Mouse (Mus musculus): ENCODE measurements around the gene Dnaja4. TPM values are rescaled to one million over a fixed set of nuclear protein-coding genes. Genes with fewer than 3 reads are reported as not detected.
"Not testable (repeated sequence)": the region's sequence is repeated elsewhere in the genome, so short reads cannot be mapped to it uniquely, and the experiment has no call there.

Dnaja4 gene
- total and polyA plus RNA-seq, 3 experiments, result 39.1 to 85.5 (median 81.9) TPM

DNA sequence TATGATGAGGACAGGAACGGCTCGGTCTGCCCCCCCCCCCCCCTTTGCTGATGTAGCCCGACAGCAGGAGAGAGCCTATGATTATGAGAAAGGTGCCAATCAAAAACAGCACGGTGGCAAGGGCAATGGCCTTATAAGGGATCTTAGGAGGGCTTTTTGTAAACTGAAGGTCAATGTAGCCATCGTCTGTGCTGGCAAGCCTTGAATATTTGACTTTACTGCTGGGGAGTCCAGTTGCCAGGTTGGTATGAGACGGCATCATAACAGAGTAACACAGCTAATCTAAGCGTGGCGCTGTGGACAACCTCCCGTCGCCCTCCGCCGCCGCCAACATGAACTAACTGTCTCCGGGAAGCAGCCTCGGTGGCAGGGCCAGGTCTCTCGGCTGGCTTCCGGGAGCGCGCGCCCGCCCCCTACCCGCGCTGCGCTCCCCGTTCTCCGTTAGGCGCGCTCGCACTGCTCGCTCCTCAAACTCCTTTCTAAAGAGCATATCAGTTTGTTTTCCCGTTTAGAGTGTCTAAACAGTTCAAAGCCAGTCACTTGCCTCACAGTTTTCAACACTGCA, 7.3 kb upstream of the Dnaja4 start:
- H3K79me2 ChIP-seq (replicated peaks; ENCODE audit: control insufficient read depth, insufficient read depth, low read length); intact Hi-C loops (cut with DNase I); H3K27me3 ChIP-seq (ENCODE audit: control insufficient read depth, insufficient read depth, low read length); H3K36me3 ChIP-seq (ENCODE audit: control insufficient read depth, insufficient read depth, low read length); H3K27ac ChIP-seq; H3K4me1 ChIP-seq (ENCODE audit: control insufficient read depth, insufficient read depth, low read length): not testable (repeated sequence)
- WGBS, result 3% methylated on average over 31 of the region's 31 CpGs
- TF ChIP-seq CTCF (IDR thresholded peaks at IDR 0.05), result 0 out of 2 replicates have a peak, but pooled peaks have one; percentile 8
- Histone ChIP-seq H3K4me3 (peak overlapping the region; percentile 41), H3K9ac (ENCODE audit: low read depth, low read length) (peak overlapping the region; percentile 49)
- peak in 1 of 2 experiments; percentile 28 for DNase-seq

DNA sequence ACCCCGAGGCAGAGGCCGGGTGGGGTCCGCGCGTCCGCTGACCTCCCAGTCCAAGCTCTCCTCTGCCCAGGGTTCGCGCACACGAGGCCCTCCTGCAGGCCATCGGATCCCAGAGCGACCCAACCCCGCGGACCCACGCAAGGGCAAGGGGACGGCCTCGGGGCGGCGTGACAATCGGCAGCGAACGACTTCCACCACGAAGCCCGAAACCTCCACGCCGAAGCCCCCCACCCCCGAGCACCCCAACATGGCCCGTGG, 343 bp downstream of the Dnaja4 start:
- 3% methylated on average over 27 of the region's 27 CpGs for WGBS
- Histone ChIP-seq H3K27ac (peak overlapping the region; percentile 98), H3K27me3 (ENCODE audit: control insufficient read depth, insufficient read depth, low read length) (no peaks in the 10 kb centered on the region), H3K4me3 (peak overlapping the region; percentile 91), H3K4me1 (ENCODE audit: control insufficient read depth, insufficient read depth, low read length) (peaks cover 15% of the 10 kb centered on the region), H3K9ac (ENCODE audit: low read depth, low read length) (peak overlapping the region; percentile 99), H3K79me2 (replicated peaks; ENCODE audit: control insufficient read depth, insufficient read depth, low read length) (no peaks in the 10 kb centered on the region; the same call in 1 of the 2 replicates), H3K36me3 (ENCODE audit: control insufficient read depth, insufficient read depth, low read length) (peaks cover 25% of the 10 kb centered on the region)
- TF ChIP-seq CTCF (IDR thresholded peaks at IDR 0.05) (no peak), POLR2A (IDR thresholded peaks at IDR 0.05; ENCODE audit: insufficient read depth, low read depth, low read length) (no peak), EP300 (IDR thresholded peaks at IDR 0.05; ENCODE audit: insufficient read depth, low read depth, low read length) (no peak)
- intact Hi-C loops (cut with DNase I), result no loop called here
- no peak for DNase-seq

DNA sequence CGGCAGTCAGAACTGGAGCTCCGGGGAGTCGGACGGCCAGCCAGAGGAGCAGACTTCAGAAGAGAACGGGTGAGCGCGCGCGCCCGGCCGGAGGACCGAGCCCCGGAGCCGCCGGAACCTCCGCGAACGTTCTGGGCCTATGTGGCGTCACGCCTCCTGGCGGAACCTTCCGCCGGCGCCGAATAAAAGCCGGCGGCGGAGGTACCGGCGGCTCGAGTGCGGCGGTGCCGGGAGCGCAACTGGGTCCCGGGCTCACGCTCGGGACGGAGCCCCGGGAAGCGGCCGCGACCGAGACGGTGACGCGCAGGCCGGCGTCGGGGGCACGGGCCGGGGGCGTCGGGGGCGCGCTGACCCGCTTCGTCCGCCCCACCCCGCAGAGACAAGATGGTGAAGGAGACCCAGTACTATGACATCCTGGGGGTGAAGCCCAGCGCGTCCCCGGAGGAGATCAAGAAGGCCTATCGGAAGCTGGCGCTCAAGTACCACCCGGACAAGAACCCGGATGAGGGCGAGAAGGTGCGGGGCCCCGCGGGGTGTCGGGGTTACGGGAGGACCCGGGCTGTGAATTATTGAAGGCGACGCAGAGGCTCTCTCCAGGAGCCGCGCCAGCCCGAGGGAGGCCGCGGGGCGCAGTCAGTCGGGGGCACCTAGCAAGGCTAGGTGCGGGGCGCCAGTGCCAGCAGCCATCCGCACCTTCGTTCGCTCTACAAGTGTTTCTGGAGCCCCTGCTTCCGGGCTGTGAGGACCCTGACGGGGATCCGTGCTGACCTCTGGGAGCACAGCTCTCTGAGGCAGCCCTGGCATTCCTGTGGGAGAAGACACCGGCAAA, 886 bp downstream of the Dnaja4 start:
- WGBS, result under 1% methylated on average over 91 of the region's 92 CpGs
- Histone ChIP-seq H3K36me3 (ENCODE audit: control insufficient read depth, insufficient read depth, low read length) (peaks cover 27% of the 10 kb centered on the region), H3K27me3 (ENCODE audit: control insufficient read depth, insufficient read depth, low read length) (no peaks in the 10 kb centered on the region), H3K27ac (peak overlapping the region; percentile 98), H3K9ac (ENCODE audit: low read depth, low read length) (peak overlapping the region; percentile 99), H3K4me3 (peak overlapping the region; percentile 91), H3K79me2 (replicated peaks; ENCODE audit: control insufficient read depth, insufficient read depth, low read length) (peaks cover 2% of the 10 kb centered on the region; the same call in 1 of the 2 replicates), H3K4me1 (ENCODE audit: control insufficient read depth, insufficient read depth, low read length) (peaks cover 17% of the 10 kb centered on the region)
- peak; percentile 90 to 92 for DNase-seq
- TF ChIP-seq CTCF (IDR thresholded peaks at IDR 0.05) (no peak; the same call in 1 of the 2 replicates), POLR2A (IDR thresholded peaks at IDR 0.05; ENCODE audit: insufficient read depth, low read depth, low read length) (peak; percentile 83)
- intact Hi-C loops (cut with DNase I), result loop anchor here (2.0 kb wide), 1 partner anchor 35 kb away; the partner anchor contains the start of gene Wdr61

DNA sequence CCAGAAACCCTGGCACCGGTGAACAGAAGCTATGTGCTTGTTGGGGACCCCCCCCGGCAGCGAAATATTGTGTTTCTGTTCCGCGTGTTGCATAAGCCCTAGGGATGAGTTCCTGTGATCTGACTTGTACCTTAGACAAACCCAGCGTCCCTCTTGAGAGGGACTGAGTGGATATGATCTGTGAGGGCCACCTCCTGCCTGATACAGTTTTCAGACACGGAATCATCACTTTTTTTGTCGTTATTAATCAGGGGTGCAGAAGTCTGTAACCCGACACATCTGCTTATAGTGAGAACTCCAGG, 1.5 kb downstream of the Dnaja4 start:
- intact Hi-C loops (cut with DNase I), result loop anchor here (2.0 kb wide), 1 partner anchor 35 kb away; the partner anchor contains the start of gene Wdr61
- Histone ChIP-seq H3K79me2 (replicated peaks; ENCODE audit: control insufficient read depth, insufficient read depth, low read length) (peaks cover 2% of the 10 kb centered on the region; the same call in 1 of the 2 replicates), H3K4me3 (peak overlapping the region; percentile 91), H3K4me1 (ENCODE audit: control insufficient read depth, insufficient read depth, low read length) (peaks cover 17% of the 10 kb centered on the region), H3K9ac (ENCODE audit: low read depth, low read length) (peak overlapping the region; percentile 99), H3K27me3 (ENCODE audit: control insufficient read depth, insufficient read depth, low read length) (no peaks in the 10 kb centered on the region), H3K27ac (peak overlapping the region; percentile 98), H3K36me3 (ENCODE audit: control insufficient read depth, insufficient read depth, low read length) (peaks cover 27% of the 10 kb centered on the region)
- TF ChIP-seq EP300 (IDR thresholded peaks at IDR 0.05; ENCODE audit: insufficient read depth, low read depth, low read length) (no peak), CTCF (IDR thresholded peaks at IDR 0.05) (no peak), POLR2A (IDR thresholded peaks at IDR 0.05; ENCODE audit: insufficient read depth, low read depth, low read length) (no peak)
- 3% methylated on average over 9 of the region's 9 CpGs for WGBS
- no peak for DNase-seq

DNA sequence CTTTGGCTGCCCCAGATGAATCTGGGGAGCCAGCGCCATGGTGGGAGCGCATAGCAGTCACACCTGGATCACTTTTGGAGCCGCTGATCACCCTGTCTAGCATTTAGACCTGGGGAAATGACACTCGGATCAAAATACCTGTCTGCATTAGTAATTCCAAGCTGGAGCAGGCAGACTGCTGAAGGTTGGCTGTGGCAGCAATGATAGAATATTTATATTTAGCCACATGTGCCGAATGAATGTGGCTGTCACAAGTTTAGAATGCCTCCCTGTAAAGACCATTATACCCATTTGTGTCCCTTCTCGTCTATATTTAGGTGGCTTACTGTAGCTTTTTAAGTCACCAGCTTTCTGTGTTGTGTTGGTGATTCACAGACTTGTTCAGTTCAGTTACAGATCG, 2.1 kb downstream of the Dnaja4 start:
- peak overlapping the region; percentile 91 for H3K4me3 ChIP-seq
- intact Hi-C loops (cut with DNase I), result loop anchor here (2.0 kb wide), 1 partner anchor 34 kb away; the partner anchor contains the start of gene Wdr61
- H3K27me3 ChIP-seq (ENCODE audit: control insufficient read depth, insufficient read depth, low read length), result no peaks in the 10 kb centered on the region
- peaks cover 17% of the 10 kb centered on the region for H3K4me1 ChIP-seq (ENCODE audit: control insufficient read depth, insufficient read depth, low read length)
- 49% methylated on average over 7 of the region's 7 CpGs for WGBS
- peaks cover 2% of the 10 kb centered on the region; the same call in 1 of the 2 replicates for H3K79me2 ChIP-seq (replicated peaks; ENCODE audit: control insufficient read depth, insufficient read depth, low read length)
- peak overlapping the region; percentile 98 for H3K27ac ChIP-seq
- H3K9ac ChIP-seq (ENCODE audit: low read depth, low read length), result peak overlapping the region; percentile 99
- no peak for TF ChIP-seq EP300 (IDR thresholded peaks at IDR 0.05; ENCODE audit: insufficient read depth, low read depth, low read length)
- TF ChIP-seq CTCF (IDR thresholded peaks at IDR 0.05), result no peak
- H3K36me3 ChIP-seq (ENCODE audit: control insufficient read depth, insufficient read depth, low read length), result peaks cover 27% of the 10 kb centered on the region
- DNase-seq, result peak; percentile 37

DNA sequence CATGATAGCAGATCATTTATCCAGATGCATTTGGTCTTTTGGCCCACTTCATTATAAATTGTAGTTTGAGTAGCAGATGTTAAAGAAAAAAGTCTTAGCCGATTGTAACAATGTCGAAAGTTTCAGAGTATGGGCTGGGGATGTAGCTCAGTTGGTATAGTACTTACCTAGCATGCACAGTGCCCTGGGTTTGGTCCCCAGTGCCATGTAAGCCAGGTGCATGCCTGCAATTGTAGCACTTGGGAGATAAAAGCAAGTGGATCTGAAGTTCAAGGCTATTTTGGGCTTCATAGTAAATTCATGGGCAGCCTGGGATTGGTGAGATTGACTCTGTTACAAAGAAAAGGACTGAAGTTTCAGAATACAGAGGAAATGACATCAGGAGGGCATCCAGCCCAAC, 3.9 kb downstream of the Dnaja4 start:
- Histone ChIP-seq H3K79me2 (replicated peaks; ENCODE audit: control insufficient read depth, insufficient read depth, low read length) (peaks cover 2% of the 10 kb centered on the region; the same call in 1 of the 2 replicates), H3K9ac (ENCODE audit: low read depth, low read length) (no peak overlapping the region), H3K36me3 (ENCODE audit: control insufficient read depth, insufficient read depth, low read length) (peaks cover 37% of the 10 kb centered on the region), H3K4me1 (ENCODE audit: control insufficient read depth, insufficient read depth, low read length) (peaks cover 21% of the 10 kb centered on the region), H3K27me3 (ENCODE audit: control insufficient read depth, insufficient read depth, low read length) (no peaks in the 10 kb centered on the region), H3K4me3 (peak overlapping the region; percentile 91), H3K27ac (peak overlapping the region; percentile 98)
- TF ChIP-seq EP300 (IDR thresholded peaks at IDR 0.05; ENCODE audit: insufficient read depth, low read depth, low read length), result no peak
- TF ChIP-seq CTCF (IDR thresholded peaks at IDR 0.05), result no peak
- TF ChIP-seq POLR2A (IDR thresholded peaks at IDR 0.05; ENCODE audit: insufficient read depth, low read depth, low read length), result no peak
- WGBS, result 41% methylated on average over 2 of the region's 2 CpGs
- intact Hi-C loops (cut with DNase I), result no loop called here
- no peak for DNase-seq
